Mouse (Mus musculus) forebrain, embryonic 12.5 days (tissue): ENCODE data around the gene Tmprss12. TPM values are rescaled to one million over a fixed set of nuclear protein-coding genes. Genes with fewer than 3 reads are reported as not detected.
"Not testable (repeated sequence)": the region's sequence is repeated elsewhere in the genome, so short reads cannot be mapped to it uniquely, and the experiment has no call there.

Source experiments
- ATAC-seq: fragments of 200-750 bp; cut with Nextera tagmentation; 2 replicates; pipeline ENCODE4 v1.8.0; 2017; ENCODE audit warnings: moderate TSS enrichment; ENCODE audit not compliant: low FRiP score
- H3K27ac ChIP-seq: fragments of 300-500 bp; sonication (generic); 2 replicates; pipeline ENCODE4 v1.5.1; 2016; ENCODE audit warnings: mild to moderate bottlenecking
- H3K27me3 ChIP-seq: fragments of 300-500 bp; sonication (generic); 2 replicates; pipeline ENCODE4 v1.6.1; 2016; ENCODE audit warnings: mild to moderate bottlenecking
- H3K36me3 ChIP-seq: fragments of 300-500 bp; sonication (generic); replicated peaks from 2 replicates; pipeline ENCODE4 v1.6.1; 2016; ENCODE audit warnings: mild to moderate bottlenecking
- H3K4me1 ChIP-seq: fragments of 300-500 bp; sonication (generic); 2 replicates; pipeline ENCODE4 v1.6.1; 2016
- H3K4me2 ChIP-seq: fragments of 300-500 bp; sonication (generic); 2 replicates; pipeline ENCODE4 v1.6.1; 2016; ENCODE audit warnings: mild to moderate bottlenecking, moderate library complexity
- H3K4me3 ChIP-seq: fragments of 300-500 bp; sonication (generic); replicated peaks from 2 replicates; pipeline ENCODE4 v1.5.1; 2016; ENCODE audit warnings: mild to moderate bottlenecking
- H3K9ac ChIP-seq: fragments of 300-500 bp; sonication (generic); 2 replicates; pipeline ENCODE4 v1.6.1; 2016; ENCODE audit warnings: mild to moderate bottlenecking
- H3K9me3 ChIP-seq: fragments of 300-500 bp; sonication (generic); 2 replicates; pipeline ENCODE4 v1.6.1; 2016
- WGBS: fragments of 180-500 bp; shearing (Covaris S2); methylation state at CpG from one replicate; pipeline ENCODE4 v1.1.7; 2016; 5-methylcytosine and 5-hydroxymethylcytosine counted together
- polyA plus RNA-seq: library from polyadenylated mRNA; unstranded; fragments of >200 nt; fragmentation: Nextera tagmentation; extraction: Ambion mirVana; gene quantifications from 2 replicates; pipeline ENCODE4 v1.2.1, GENCODE M21; 2016

Gene Tmprss12
- polyA plus RNA-seq, 1 experiment from 2014 or later: not detected

- ATAC-seq, H3K9me3 ChIP-seq, H3K4me3 ChIP-seq, H3K36me3 ChIP-seq, H3K9ac ChIP-seq, H3K4me2 ChIP-seq, H3K4me1 ChIP-seq, H3K27ac ChIP-seq, H3K27me3 ChIP-seq: not testable (repeated sequence)
Observed at GRCm38 (mm10) chr15:100337328-100337727, 56.7 kb downstream of the Tmprss12 start.

GRCm38 (mm10) chr15:100337847-100338246, 57.2 kb downstream of the Tmprss12 start:
- not testable (repeated sequence) for H3K9me3 ChIP-seq, ATAC-seq, H3K4me1 ChIP-seq, H3K36me3 ChIP-seq, H3K27ac ChIP-seq, H3K4me2 ChIP-seq, H3K9ac ChIP-seq, H3K4me3 ChIP-seq, H3K27me3 ChIP-seq
- 47% methylated on average over 10 of the region's 10 CpGs for WGBS

GRCm38 (mm10) chr15:100341314-100341980, 60.8 kb downstream of the Tmprss12 start:
- not testable (repeated sequence) for H3K27me3 ChIP-seq, H3K4me3 ChIP-seq, H3K4me2 ChIP-seq, H3K27ac ChIP-seq, H3K9me3 ChIP-seq, ATAC-seq, H3K9ac ChIP-seq, H3K4me1 ChIP-seq, H3K36me3 ChIP-seq
- WGBS: 70% methylated on average over 4 of the region's 5 CpGs

Other genes starting within 250 kb of the Tmprss12 start
- gene Dip2b, start 242.2 kb upstream of the Tmprss12 start, polyA plus RNA-seq: 25.8 and 27.3 TPM in 2 replicates
- 34.3 TPM in 2 replicates for gene Atf1, start 53.0 kb upstream of the Tmprss12 start, polyA plus RNA-seq
- 3.8 and 4.4 TPM in 2 replicates for gene Mettl7a1, start 23.3 kb downstream of the Tmprss12 start, polyA plus RNA-seq
- not detected in 2 replicates for gene Mettl7a3, start 54.1 kb downstream of the Tmprss12 start, polyA plus RNA-seq
- 0.18 TPM in 1 of 2 replicates, not detected in the other for gene Methig1, start 72.3 kb downstream of the Tmprss12 start, polyA plus RNA-seq
- gene Mettl7a2, start 72.4 kb downstream of the Tmprss12 start, polyA plus RNA-seq: not detected in 2 replicates
- gene Higd1c, start 83.7 kb downstream of the Tmprss12 start, polyA plus RNA-seq: not detected in 2 replicates
- gene Gm5475, start 141.3 kb downstream of the Tmprss12 start, polyA plus RNA-seq: 0.08 and 0.17 TPM in 2 replicates
- 25.6 and 26.0 TPM in 2 replicates for gene Slc11a2, start 144.2 kb downstream of the Tmprss12 start, polyA plus RNA-seq
- gene Letmd1, start 188.2 kb downstream of the Tmprss12 start, polyA plus RNA-seq: 41.9 and 47.7 TPM in 2 replicates
- 36.4 and 37.0 TPM in 2 replicates for gene Csrnp2, start 214.7 kb downstream of the Tmprss12 start, polyA plus RNA-seq